Mouse (Mus musculus): Measurements from ENCODE around the gene Wee2. TPM values are rescaled to one million over a fixed set of nuclear protein-coding genes. Genes with fewer than 3 reads are reported as not detected.

The Wee2 gene
- polyA plus RNA-seq, 1 experiment from 2014 or later = not detected

DNA sequence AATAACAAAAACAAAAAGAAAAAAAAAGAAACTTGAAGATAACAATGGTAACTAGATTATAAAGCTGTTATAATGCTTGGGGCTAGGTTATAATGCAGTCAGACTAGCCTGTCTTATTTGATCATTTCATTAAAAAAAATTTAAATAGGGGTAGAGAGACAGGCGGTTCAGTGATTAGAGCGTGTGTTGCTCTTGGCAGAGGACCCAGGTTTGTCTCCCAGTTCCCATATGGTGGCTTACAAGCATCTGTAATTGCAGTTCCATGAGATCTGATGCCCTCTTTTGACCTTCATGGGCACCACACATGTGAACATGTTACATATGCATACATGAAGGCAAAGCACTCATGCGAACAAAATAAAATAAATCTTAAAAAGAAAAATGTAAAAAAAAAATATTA lies 2.4 kb downstream of the Wee2 start:
- H3K4me1 ChIP-seq = peaks cover 2% of the 10 kb centered on the region
- H3K9me3 ChIP-seq = no peaks in the 10 kb centered on the region
- no peak overlapping the region for H3K27ac ChIP-seq (replicated peaks)
- DNase-seq (ENCODE audit: low spot score) = no peak
- H3K4me3 ChIP-seq = no peak overlapping the region
- no peaks in the 10 kb centered on the region for H3K36me3 ChIP-seq (replicated peaks)
- H3K27me3 ChIP-seq (replicated peaks; ENCODE audit: low read depth, poor library complexity, severe bottlenecking) = peaks cover 49% of the 10 kb centered on the region
- 86% methylated on average over 3 of the region's 3 CpGs for WGBS

DNA sequence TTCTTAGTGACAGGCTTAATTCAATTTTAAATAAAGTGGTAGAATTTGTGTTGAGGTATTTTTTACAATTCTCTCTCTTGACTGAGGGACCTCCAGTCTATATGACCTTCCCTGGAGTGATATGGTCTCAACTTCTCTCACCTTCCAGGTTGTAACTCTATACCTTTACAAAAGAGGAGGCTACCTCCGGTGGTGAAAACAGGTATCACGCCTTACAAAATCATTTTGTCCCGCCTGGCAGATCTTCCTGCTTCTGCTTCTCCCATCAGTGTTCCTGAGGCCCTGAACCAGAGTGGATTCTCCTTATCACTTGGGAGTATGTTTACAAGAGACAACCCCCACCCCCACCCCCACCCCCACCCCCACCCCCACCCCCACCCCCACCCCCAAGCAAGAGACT lies 2.9 kb downstream of the Wee2 start:
- 35% methylated on average over 3 of the region's 3 CpGs for WGBS
- Histone ChIP-seq H3K4me3 (no peak overlapping the region), H3K27me3 (replicated peaks; ENCODE audit: low read depth, poor library complexity, severe bottlenecking) (peaks cover 50% of the 10 kb centered on the region), H3K4me1 (no peaks in the 10 kb centered on the region), H3K9me3 (no peaks in the 10 kb centered on the region), H3K36me3 (replicated peaks) (no peaks in the 10 kb centered on the region), H3K27ac (replicated peaks) (no peak overlapping the region)
- no peak for DNase-seq (ENCODE audit: low spot score)

DNA sequence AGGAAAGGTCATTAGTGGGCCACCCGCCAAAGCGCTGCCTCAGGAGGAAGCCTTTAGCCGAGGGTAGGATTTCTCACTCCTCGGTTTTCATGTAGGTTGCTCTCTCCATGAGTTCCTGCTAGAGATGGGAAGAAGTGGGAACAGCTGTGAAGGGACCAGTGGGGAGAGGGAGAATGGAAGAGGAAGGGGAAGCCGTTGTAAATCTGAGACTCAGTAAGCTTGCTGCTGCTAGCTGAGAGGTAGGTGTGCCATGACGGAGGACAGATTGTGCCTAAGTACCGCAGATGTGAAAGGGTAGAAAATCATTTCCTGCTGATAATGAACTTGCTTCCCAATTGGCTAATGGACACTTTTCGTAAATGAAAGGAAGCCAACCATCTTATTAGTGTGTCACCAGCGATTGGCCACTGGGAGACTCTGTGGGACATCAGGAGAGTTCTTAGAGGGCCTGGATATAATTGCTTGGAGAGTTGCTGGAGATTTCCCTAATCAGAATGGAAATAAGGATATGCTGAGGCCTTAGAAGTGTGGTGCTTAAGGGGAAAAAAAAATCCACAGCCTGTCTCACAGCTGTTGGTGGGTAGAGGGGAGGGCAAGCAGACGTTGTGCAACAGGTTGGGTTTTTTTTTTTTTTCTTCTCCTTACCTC lies 4.5 kb downstream of the Wee2 start:
- no peak for DNase-seq (ENCODE audit: low spot score)
- Histone ChIP-seq H3K27ac (replicated peaks) (no peak overlapping the region), H3K27me3 (replicated peaks; ENCODE audit: low read depth, poor library complexity, severe bottlenecking) (peaks cover 34% of the 10 kb centered on the region), H3K36me3 (replicated peaks) (no peaks in the 10 kb centered on the region), H3K9me3 (no peaks in the 10 kb centered on the region), H3K4me1 (no peaks in the 10 kb centered on the region), H3K4me3 (no peak overlapping the region)
- WGBS = 43% methylated on average over 10 of the region's 10 CpGs

DNA sequence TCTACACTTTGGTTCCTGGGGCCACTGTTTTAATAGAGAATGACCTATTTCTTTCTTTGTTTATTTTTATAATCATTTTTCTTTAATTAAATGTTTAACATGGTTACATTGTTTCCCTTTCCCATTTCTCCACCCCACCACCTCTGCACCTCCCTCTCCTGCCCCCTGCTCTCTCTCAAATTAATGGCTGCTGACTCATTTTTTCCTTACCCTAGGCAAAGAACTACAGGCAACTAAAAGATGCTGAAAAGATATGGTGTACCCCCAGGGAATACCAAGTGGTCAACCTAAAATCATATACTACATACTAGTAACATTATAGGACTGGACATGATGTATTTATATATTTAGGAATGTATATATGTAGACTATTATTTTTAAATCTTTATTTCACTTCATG lies 9.7 kb downstream of the Wee2 start:
- 0 out of 2 replicates have a peak, but pooled peaks cover 4% of the 10 kb centered on the region for H3K27me3 ChIP-seq (replicated peaks; ENCODE audit: low read depth, poor library complexity, severe bottlenecking)
- no peak for DNase-seq (ENCODE audit: low spot score)
- H3K27ac ChIP-seq (replicated peaks) = no peak overlapping the region
- no peaks in the 10 kb centered on the region for H3K9me3 ChIP-seq
- H3K4me3 ChIP-seq = no peak overlapping the region
- no peaks in the 10 kb centered on the region for H3K36me3 ChIP-seq (replicated peaks)
- H3K4me1 ChIP-seq = no peaks in the 10 kb centered on the region

DNA sequence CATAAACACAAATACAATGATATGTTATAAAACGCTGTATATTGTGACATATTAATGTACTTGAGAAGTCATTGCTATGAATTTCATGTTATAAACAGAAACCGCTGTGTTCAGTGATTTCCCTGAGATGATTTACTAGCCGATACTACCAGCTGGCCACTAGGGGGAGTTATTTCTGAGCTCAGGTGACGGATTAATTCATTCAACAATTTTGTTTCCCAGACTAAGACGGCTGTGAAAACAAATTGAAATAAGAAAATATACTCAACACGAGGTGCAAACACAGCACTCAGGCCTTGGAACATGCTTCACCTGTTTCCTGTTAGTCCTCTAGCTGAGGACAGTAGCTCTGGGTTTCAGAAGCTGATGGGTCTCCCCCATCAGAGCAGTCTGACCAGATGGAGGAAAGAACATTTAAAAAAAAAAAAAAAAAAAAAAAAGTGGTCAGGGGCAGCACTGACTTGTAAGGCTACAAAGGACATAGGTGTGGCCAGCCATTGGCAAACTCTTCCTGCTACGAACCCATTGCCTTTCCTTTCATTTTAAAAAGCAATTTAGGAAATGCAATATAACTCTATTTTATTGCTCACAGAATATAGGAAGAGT lies 15.7 kb downstream of the Wee2 start:
- Histone ChIP-seq H3K27ac (replicated peaks) (no peak overlapping the region), H3K27me3 (replicated peaks; ENCODE audit: low read depth, poor library complexity, severe bottlenecking) (no peaks in the 10 kb centered on the region), H3K9me3 (no peaks in the 10 kb centered on the region), H3K4me1 (no peaks in the 10 kb centered on the region), H3K36me3 (replicated peaks) (no peaks in the 10 kb centered on the region), H3K4me3 (no peak overlapping the region)
- no peak for DNase-seq (ENCODE audit: low spot score)
- WGBS = 22% methylated on average over 7 of the region's 7 CpGs

DNA sequence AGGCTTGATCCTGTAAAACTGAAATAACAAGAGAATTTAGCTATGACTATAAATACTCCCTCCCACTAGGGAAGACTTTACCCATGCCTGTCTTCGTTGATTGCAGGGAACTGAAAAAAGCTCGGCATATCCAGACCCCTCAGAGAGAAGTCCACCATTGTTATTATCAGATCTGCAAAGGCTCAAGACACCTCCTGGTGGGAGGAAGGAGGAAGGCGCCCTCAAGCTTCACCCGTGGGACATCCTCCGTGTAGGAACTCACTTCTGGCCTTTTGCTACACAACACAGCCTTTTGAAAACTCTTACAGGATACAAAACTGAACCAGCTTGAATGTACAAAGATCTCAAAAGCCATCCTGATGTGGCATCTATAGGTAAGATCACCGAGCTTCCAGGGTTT lies 26.8 kb downstream of the Wee2 start:
- H3K27ac ChIP-seq (replicated peaks) = no peak overlapping the region
- no peak overlapping the region for H3K4me3 ChIP-seq
- H3K4me1 ChIP-seq = 0 out of 2 replicates have a peak, but pooled peaks cover 2% of the 10 kb centered on the region
- DNase-seq (ENCODE audit: low spot score) = no peak
- no peaks in the 10 kb centered on the region for H3K36me3 ChIP-seq (replicated peaks)
- no peaks in the 10 kb centered on the region for H3K27me3 ChIP-seq (replicated peaks; ENCODE audit: low read depth, poor library complexity, severe bottlenecking)
- H3K9me3 ChIP-seq = no peaks in the 10 kb centered on the region
- 58% methylated on average over 6 of the region's 6 CpGs for WGBS

DNA sequence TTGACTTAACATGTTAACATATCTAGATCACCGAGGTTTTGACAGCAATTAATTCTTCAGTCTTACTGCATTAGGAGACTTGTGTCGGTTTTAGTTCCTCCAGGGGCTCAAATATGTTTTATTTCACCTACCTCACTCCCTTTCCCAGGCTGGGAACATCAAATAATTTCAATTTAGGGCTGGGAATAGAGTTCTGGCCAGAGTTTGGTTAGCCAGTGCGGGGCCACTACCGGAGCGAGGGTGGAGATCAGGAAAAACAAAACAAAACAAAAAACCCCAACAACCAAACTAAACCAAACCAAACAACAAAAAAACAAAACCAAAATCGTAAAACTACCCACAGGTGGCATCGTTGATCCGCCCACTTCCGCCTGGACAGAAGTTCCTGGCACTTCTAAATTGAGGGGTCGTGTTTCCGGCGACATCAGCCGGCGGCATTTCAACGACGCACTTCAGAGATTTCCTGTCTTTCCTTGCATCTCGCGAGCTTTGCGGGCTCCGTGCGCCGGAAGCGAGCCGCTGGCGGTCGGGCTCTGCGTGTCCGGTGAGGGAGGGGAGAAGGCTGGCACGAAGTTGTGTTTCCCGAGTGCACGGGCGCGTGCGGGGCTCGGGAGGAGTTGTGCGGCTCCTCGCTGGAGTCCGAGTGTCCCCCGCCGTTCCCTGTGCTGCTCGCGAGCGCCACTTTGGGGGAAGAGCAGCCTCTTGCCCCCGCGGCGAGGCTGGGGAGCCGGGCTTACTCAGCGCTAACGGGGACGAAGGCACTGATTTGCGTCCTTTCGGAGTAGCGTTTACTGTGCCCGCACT lies 32.2 kb downstream of the Wee2 start, which contains the start of gene Ssbp1:
Gene Ssbp1 (plus strand): TSS at position 437 of the 804 bp plus-strand sequence.
- H3K4me1 ChIP-seq = peaks cover 12% of the 10 kb centered on the region
- no peaks in the 10 kb centered on the region for H3K27me3 ChIP-seq (replicated peaks; ENCODE audit: low read depth, poor library complexity, severe bottlenecking)
- WGBS = under 1% methylated on average over 54 of the region's 54 CpGs
- peak within 1 kb of the TSS; percentile 98 for H3K27ac ChIP-seq (replicated peaks)
- H3K9me3 ChIP-seq = no peaks in the 10 kb centered on the region
- peak within 1 kb of the TSS; percentile 85 for H3K4me3 ChIP-seq
- DNase-seq (ENCODE audit: low spot score) = peak; percentile 95
- peaks cover 31% of the 10 kb centered on the region for H3K36me3 ChIP-seq (replicated peaks)

DNA sequence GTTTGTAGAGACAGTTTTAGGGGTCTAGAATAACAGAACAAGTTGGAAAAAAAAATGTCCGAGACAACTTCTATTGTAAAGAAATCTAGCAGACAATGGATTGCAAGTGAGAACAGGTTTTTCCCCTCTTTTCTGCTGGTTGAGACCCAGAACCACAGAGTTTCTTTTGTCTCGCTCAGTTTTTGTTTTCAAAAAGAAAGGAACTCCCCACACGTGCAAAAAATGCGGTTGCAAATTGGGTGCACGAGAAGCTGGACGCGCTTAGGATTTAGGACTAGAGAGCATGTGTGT lies 32.8 kb downstream of the Wee2 start:
- Histone ChIP-seq H3K27me3 (replicated peaks; ENCODE audit: low read depth, poor library complexity, severe bottlenecking) (no peaks in the 10 kb centered on the region), H3K9me3 (no peaks in the 10 kb centered on the region), H3K36me3 (replicated peaks) (peaks cover 36% of the 10 kb centered on the region), H3K4me1 (peaks cover 12% of the 10 kb centered on the region), H3K27ac (replicated peaks) (peak overlapping the region; percentile 98), H3K4me3 (peak overlapping the region; percentile 85)
- no peak for DNase-seq (ENCODE audit: low spot score)
- WGBS = under 1% methylated on average over 7 of the region's 7 CpGs

DNA sequence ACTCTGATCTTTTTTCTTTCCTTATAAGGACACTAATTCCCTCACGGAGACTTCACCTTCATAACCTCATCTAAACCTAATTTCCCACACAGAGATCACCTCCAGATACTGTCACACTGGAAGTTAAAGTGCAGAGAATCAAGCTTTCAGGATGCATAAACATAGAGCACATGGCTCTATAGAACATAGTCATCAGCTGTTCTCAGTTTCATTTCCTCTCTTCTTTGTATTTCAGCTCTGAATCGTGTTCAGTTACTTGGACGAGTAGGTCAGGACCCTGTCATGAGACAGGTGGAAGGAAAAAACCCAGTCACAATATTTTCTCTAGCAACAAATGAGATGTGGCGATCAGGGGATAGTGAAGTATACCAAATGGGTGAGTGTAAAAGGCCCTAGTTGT lies 37.2 kb downstream of the Wee2 start:
- no peak for DNase-seq (ENCODE audit: low spot score)
- WGBS = 88% methylated on average over 4 of the region's 4 CpGs
- Histone ChIP-seq H3K4me1 (peaks cover 10% of the 10 kb centered on the region), H3K9me3 (no peaks in the 10 kb centered on the region), H3K27me3 (replicated peaks; ENCODE audit: low read depth, poor library complexity, severe bottlenecking) (no peaks in the 10 kb centered on the region), H3K27ac (replicated peaks) (no peak overlapping the region), H3K36me3 (replicated peaks) (peaks cover 69% of the 10 kb centered on the region), H3K4me3 (no peak overlapping the region)

DNA sequence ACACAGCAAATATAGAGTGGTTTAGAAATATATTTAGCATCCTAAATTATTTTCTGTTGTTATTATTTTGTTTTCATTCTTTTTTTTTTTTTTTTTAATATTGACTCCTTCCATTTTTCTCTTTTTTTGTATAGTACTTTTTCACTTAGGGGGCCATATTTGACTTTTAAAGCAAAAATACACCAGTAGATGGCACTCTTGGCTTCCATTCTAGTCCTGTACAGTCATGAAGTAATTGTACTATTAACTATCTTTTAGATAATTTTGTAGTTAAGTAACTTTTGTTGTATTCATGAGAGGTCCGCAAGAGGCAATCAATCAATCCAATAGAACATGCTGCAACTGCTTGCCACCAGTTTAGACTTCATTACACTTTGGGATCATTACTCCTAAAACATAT lies 40.8 kb downstream of the Wee2 start:
- Histone ChIP-seq H3K27me3 (replicated peaks; ENCODE audit: low read depth, poor library complexity, severe bottlenecking) (no peaks in the 10 kb centered on the region), H3K27ac (replicated peaks) (no peak overlapping the region), H3K4me1 (no peaks in the 10 kb centered on the region), H3K4me3 (no peak overlapping the region), H3K36me3 (replicated peaks) (peaks cover 87% of the 10 kb centered on the region), H3K9me3 (no peaks in the 10 kb centered on the region)
- WGBS = 95% methylated on average over 1 of the region's 1 CpGs
- DNase-seq (ENCODE audit: low spot score) = no peak

DNA sequence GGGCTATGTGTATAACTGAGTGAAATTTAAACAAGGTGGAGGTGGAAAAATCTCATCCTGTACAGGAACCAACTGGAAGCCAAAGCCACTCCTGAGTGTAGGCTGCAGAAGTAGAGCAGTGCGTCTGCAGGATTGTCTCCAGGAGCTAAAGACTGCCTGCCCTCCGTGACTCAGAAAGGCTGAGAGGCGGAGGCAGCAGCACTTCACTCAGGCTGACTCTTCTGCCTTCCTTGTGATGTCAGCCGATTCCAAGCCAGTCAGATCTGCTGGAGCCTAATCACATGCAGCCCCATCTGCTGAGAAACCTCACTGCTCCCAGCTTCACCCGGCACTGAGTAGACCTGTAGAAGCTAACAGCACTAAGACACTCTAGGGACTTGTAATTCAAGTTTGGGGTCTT lies 43.4 kb downstream of the Wee2 start:
- 90% methylated on average over 5 of the region's 5 CpGs for WGBS

DNA sequence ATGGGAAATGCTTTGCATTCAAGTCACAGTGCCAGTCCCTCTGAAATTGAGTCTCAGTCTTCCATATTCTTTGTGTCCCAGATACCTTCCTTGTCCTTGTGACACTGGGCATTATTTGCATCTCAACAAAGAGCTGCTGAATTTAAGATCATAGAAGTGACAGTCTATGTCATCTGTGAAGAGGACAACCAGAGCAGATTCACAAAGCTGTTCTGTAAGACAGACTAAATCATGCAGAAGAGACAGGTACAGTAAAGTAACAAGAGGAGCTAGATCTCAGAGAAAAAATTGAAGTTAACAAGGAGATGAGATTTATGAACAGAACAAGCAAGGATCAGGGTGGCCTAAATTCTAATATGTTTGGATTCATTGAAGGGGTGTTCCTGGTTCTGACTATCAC lies 52.0 kb downstream of the Wee2 start, which contains the start of gene Tas2r137:
Gene Tas2r137 (plus strand): TSS at position 301 of the 400 bp plus-strand sequence.
- Histone ChIP-seq H3K4me1 (no peaks in the 10 kb centered on the region), H3K27ac (replicated peaks) (no peak within 1 kb of the TSS), H3K4me3 (no peak within 1 kb of the TSS), H3K27me3 (replicated peaks; ENCODE audit: low read depth, poor library complexity, severe bottlenecking) (no peaks in the 10 kb centered on the region), H3K36me3 (replicated peaks) (peaks cover 4% of the 10 kb centered on the region; the same call in 1 of the 2 replicates), H3K9me3 (no peaks in the 10 kb centered on the region)
- no peak for DNase-seq (ENCODE audit: low spot score)

More for the DNA sequence above, 43.4 kb downstream of the Wee2 start:
- no peak for DNase-seq (ENCODE audit: low spot score)
- no peaks in the 10 kb centered on the region for H3K4me1 ChIP-seq
- H3K9me3 ChIP-seq = no peaks in the 10 kb centered on the region
- H3K36me3 ChIP-seq (replicated peaks) = peaks cover 78% of the 10 kb centered on the region
- no peak overlapping the region for H3K27ac ChIP-seq (replicated peaks)
- H3K27me3 ChIP-seq (replicated peaks; ENCODE audit: low read depth, poor library complexity, severe bottlenecking) = no peaks in the 10 kb centered on the region
- H3K4me3 ChIP-seq = no peak overlapping the region

DNA sequence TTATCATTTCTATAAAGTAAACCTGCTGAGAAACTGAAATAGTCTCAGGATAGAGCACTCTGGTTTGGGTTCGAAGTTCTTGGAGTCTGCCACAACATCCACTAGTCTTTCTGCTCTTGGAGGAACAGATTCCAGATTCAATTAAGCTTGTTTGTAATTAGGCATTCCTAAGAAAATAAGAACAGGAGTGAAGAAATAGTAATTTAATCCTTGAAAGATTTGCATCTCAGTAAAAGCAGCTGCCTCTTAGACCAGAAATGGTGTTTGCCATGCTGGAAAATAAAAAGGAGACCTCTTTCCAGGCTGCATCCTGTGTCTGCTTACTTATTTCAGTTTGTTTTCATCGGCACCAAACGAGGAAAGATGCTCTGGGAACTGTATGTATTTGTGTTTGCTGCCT lies 54.3 kb downstream of the Wee2 start, which contains the start of gene Tas2r108:
Gene Tas2r108 (plus strand): TSS at position 301 of the 400 bp plus-strand sequence.
- 90% methylated on average over 3 of the region's 3 CpGs for WGBS
- H3K4me3 ChIP-seq = no peak within 1 kb of the TSS

More for the DNA sequence above, 54.3 kb downstream of the Wee2 start, which contains the start of gene Tas2r108:
- no peaks in the 10 kb centered on the region for H3K27me3 ChIP-seq (replicated peaks; ENCODE audit: low read depth, poor library complexity, severe bottlenecking)
- H3K9me3 ChIP-seq = no peaks in the 10 kb centered on the region
- H3K36me3 ChIP-seq (replicated peaks) = no peaks in the 10 kb centered on the region
- H3K27ac ChIP-seq (replicated peaks) = no peak within 1 kb of the TSS
- DNase-seq (ENCODE audit: low spot score) = no peak
- H3K4me1 ChIP-seq = no peaks in the 10 kb centered on the region
